Mouse (Mus musculus): ENCODE results near the gene Olfr806. TPM values are rescaled to one million over a fixed set of nuclear protein-coding genes. Genes with fewer than 3 reads are reported as not detected.

The Olfr806 gene
- total and polyA plus RNA-seq, 3 experiments: not detected

- in situ Hi-C loops (cut with MboI; ENCODE audit: low pct_ligation_motif_present, low pct_unique_long_range_greater_than_20kb, low sequenced_read_pairs): no loop called here
- H3K4me2 ChIP-seq (ENCODE audit: insufficient read depth, low read depth, poor library complexity, severe bottlenecking): no peak within 1 kb of the TSS
- no peak within 1 kb of the TSS for H3K27ac ChIP-seq (ENCODE audit: insufficient read depth, low read depth)
- TF ChIP-seq NRF1 (IDR thresholded peaks at IDR 0.05; ENCODE audit: low read depth, low read length) (no peak), USF2 (conservative IDR thresholded peaks at IDR 0.05; ENCODE audit: low read depth, low read length) (no peak), RCOR1 (conservative IDR thresholded peaks at IDR 0.05; ENCODE audit: low read depth, low read length) (no peak), TCF12 (IDR thresholded peaks at IDR 0.05; ENCODE audit: low read depth, low read length) (no peak)
- DNase-seq (ENCODE audit: extremely low read depth): no peak
- no peaks in the 10 kb centered on the region for H3K4me1 ChIP-seq (ENCODE audit: control insufficient read depth in 1 of 2, insufficient read depth in 2 of 2)
- no peaks in the 10 kb centered on the region for H3K27me3 ChIP-seq (replicated peaks)
- no peak within 1 kb of the TSS for H3K4me3 ChIP-seq (replicated peaks in 1 of 3; ENCODE audit: low read depth in 2 of 3, low read length in 2 of 3, poor library complexity in 1 of 3)
- no peaks in the 10 kb centered on the region for H3K9me3 ChIP-seq (replicated peaks; ENCODE audit: low read length)
- H3K79me2 ChIP-seq (replicated peaks; ENCODE audit: control insufficient read depth, extremely low read depth, insufficient read depth, poor library complexity, severe bottlenecking): no peaks in the 10 kb centered on the region
- no peaks in the 10 kb centered on the region for H3K36me3 ChIP-seq (replicated peaks in 1 of 2; ENCODE audit: control insufficient read depth in 1 of 2, insufficient read depth in 1 of 2, low read length in 1 of 2)
- dilution Hi-C loops (cut with MboI; ENCODE audit: extremely low pct_ligation_motif_present, extremely low pct_unique_long_range_greater_than_20kb, low sequenced_read_pairs): no loop called here
- H3K9ac ChIP-seq (ENCODE audit: insufficient read depth, low read depth): no peak within 1 kb of the TSS
Measured at GRCm38 (mm10) chr10:129688069-129688468, 53.7 kb downstream of the Olfr806 start, which contains the start of gene Olfr802. Gene Olfr802 (minus strand): TSS chr10:129688169.

Other genes starting within 250 kb of the Olfr806 start
Only the 20 nearest of the 27 such genes appear.
- not detected in 2 replicates for gene Olfr794, start 174.3 kb downstream of the Olfr806 start, total RNA-seq (2012; rRNA removed)
- gene Olfr794, start 174.3 kb downstream of the Olfr806 start, total RNA-seq (2014; rRNA removed): not detected in 2 replicates
- gene Olfr794, start 174.3 kb downstream of the Olfr806 start, polyA plus RNA-seq (2012; ENCODE audit: insufficient read length, low read depth): not detected in 2 replicates
- not detected in 2 replicates for gene Olfr796, start 129.4 kb downstream of the Olfr806 start, total RNA-seq (2012; rRNA removed)
- not detected in 2 replicates for gene Olfr796, start 129.4 kb downstream of the Olfr806 start, total RNA-seq (2014; rRNA removed)
- gene Olfr796, start 129.4 kb downstream of the Olfr806 start, polyA plus RNA-seq (2012; ENCODE audit: insufficient read length, low read depth): 0.07 TPM in 1 of 2 replicates, not detected in the other
- gene Olfr798, start 114.0 kb downstream of the Olfr806 start, total RNA-seq (2012; rRNA removed): not detected in 2 replicates
- gene Olfr798, start 114.0 kb downstream of the Olfr806 start, total RNA-seq (2014; rRNA removed): not detected in 2 replicates
- not detected in 2 replicates for gene Olfr798, start 114.0 kb downstream of the Olfr806 start, polyA plus RNA-seq (2012; ENCODE audit: insufficient read length, low read depth)
- gene Olfr799, start 104.4 kb downstream of the Olfr806 start, total RNA-seq (2012; rRNA removed): not detected in 2 replicates
- not detected in 2 replicates for gene Olfr799, start 104.4 kb downstream of the Olfr806 start, total RNA-seq (2014; rRNA removed)
- gene Olfr799, start 104.4 kb downstream of the Olfr806 start, polyA plus RNA-seq (2012; ENCODE audit: insufficient read length, low read depth): not detected in 2 replicates
- not detected in 2 replicates for gene Olfr800, start 84.2 kb downstream of the Olfr806 start, total RNA-seq (2012; rRNA removed)
- gene Olfr800, start 84.2 kb downstream of the Olfr806 start, total RNA-seq (2014; rRNA removed): not detected in 2 replicates
- not detected in 2 replicates for gene Olfr800, start 84.2 kb downstream of the Olfr806 start, polyA plus RNA-seq (2012; ENCODE audit: insufficient read length, low read depth)
- not detected in 2 replicates for gene Olfr801, start 68.1 kb downstream of the Olfr806 start, total RNA-seq (2012; rRNA removed)
- gene Olfr801, start 68.1 kb downstream of the Olfr806 start, total RNA-seq (2014; rRNA removed): not detected in 2 replicates
- not detected in 2 replicates for gene Olfr801, start 68.1 kb downstream of the Olfr806 start, polyA plus RNA-seq (2012; ENCODE audit: insufficient read length, low read depth)
- not detected in 2 replicates for gene Olfr802, start 53.8 kb downstream of the Olfr806 start, total RNA-seq (2012; rRNA removed)
- gene Olfr802, start 53.8 kb downstream of the Olfr806 start, total RNA-seq (2014; rRNA removed): not detected in 2 replicates
- not detected in 2 replicates for gene Olfr802, start 53.8 kb downstream of the Olfr806 start, polyA plus RNA-seq (2012; ENCODE audit: insufficient read length, low read depth)
- gene Olfr803, start 47.6 kb downstream of the Olfr806 start, total RNA-seq (2012; rRNA removed): not detected in 2 replicates
- gene Olfr803, start 47.6 kb downstream of the Olfr806 start, total RNA-seq (2014; rRNA removed): not detected in 2 replicates
- gene Olfr803, start 47.6 kb downstream of the Olfr806 start, polyA plus RNA-seq (2012; ENCODE audit: insufficient read length, low read depth): not detected in 2 replicates
- not detected in 2 replicates for gene Olfr804, start 38.7 kb downstream of the Olfr806 start, total RNA-seq (2012; rRNA removed)
- not detected in 2 replicates for gene Olfr804, start 38.7 kb downstream of the Olfr806 start, total RNA-seq (2014; rRNA removed)
- gene Olfr804, start 38.7 kb downstream of the Olfr806 start, polyA plus RNA-seq (2012; ENCODE audit: insufficient read length, low read depth): not detected in 2 replicates
- gene Olfr805, start 12.5 kb downstream of the Olfr806 start, total RNA-seq (2012; rRNA removed): not detected in 2 replicates
- not detected in 2 replicates for gene Olfr805, start 12.5 kb downstream of the Olfr806 start, total RNA-seq (2014; rRNA removed)
- gene Olfr805, start 12.5 kb downstream of the Olfr806 start, polyA plus RNA-seq (2012; ENCODE audit: insufficient read length, low read depth): not detected in 2 replicates
- not detected in 2 replicates for gene Olfr807, start 15.9 kb upstream of the Olfr806 start, total RNA-seq (2012; rRNA removed)
- not detected in 2 replicates for gene Olfr807, start 15.9 kb upstream of the Olfr806 start, total RNA-seq (2014; rRNA removed)
- not detected in 2 replicates for gene Olfr807, start 15.9 kb upstream of the Olfr806 start, polyA plus RNA-seq (2012; ENCODE audit: insufficient read length, low read depth)
- gene Olfr808, start 23.6 kb upstream of the Olfr806 start, total RNA-seq (2012; rRNA removed): not detected in 2 replicates
- gene Olfr808, start 23.6 kb upstream of the Olfr806 start, total RNA-seq (2014; rRNA removed): not detected in 2 replicates
- not detected in 2 replicates for gene Olfr808, start 23.6 kb upstream of the Olfr806 start, polyA plus RNA-seq (2012; ENCODE audit: insufficient read length, low read depth)
- gene Olfr809, start 32.7 kb upstream of the Olfr806 start, total RNA-seq (2012; rRNA removed): not detected in 2 replicates
- not detected in 2 replicates for gene Olfr809, start 32.7 kb upstream of the Olfr806 start, total RNA-seq (2014; rRNA removed)
- not detected in 2 replicates for gene Olfr809, start 32.7 kb upstream of the Olfr806 start, polyA plus RNA-seq (2012; ENCODE audit: insufficient read length, low read depth)
- gene Olfr810, start 53.0 kb upstream of the Olfr806 start, total RNA-seq (2012; rRNA removed): not detected in 2 replicates
- gene Olfr810, start 53.0 kb upstream of the Olfr806 start, total RNA-seq (2014; rRNA removed): not detected in 2 replicates
- gene Olfr810, start 53.0 kb upstream of the Olfr806 start, polyA plus RNA-seq (2012; ENCODE audit: insufficient read length, low read depth): not detected in 2 replicates
- not detected in 2 replicates for gene Olfr811, start 62.5 kb upstream of the Olfr806 start, total RNA-seq (2012; rRNA removed)
- gene Olfr811, start 62.5 kb upstream of the Olfr806 start, total RNA-seq (2014; rRNA removed): not detected in 2 replicates
- gene Olfr811, start 62.5 kb upstream of the Olfr806 start, polyA plus RNA-seq (2012; ENCODE audit: insufficient read length, low read depth): not detected in 2 replicates
- not detected in 2 replicates for gene Olfr812, start 104.2 kb upstream of the Olfr806 start, total RNA-seq (2012; rRNA removed)
- not detected in 2 replicates for gene Olfr812, start 104.2 kb upstream of the Olfr806 start, total RNA-seq (2014; rRNA removed)
- gene Olfr812, start 104.2 kb upstream of the Olfr806 start, polyA plus RNA-seq (2012; ENCODE audit: insufficient read length, low read depth): not detected in 2 replicates
- gene Olfr813, start 113.4 kb upstream of the Olfr806 start, total RNA-seq (2012; rRNA removed): not detected in 2 replicates
- gene Olfr813, start 113.4 kb upstream of the Olfr806 start, total RNA-seq (2014; rRNA removed): not detected in 2 replicates
- not detected in 2 replicates for gene Olfr813, start 113.4 kb upstream of the Olfr806 start, polyA plus RNA-seq (2012; ENCODE audit: insufficient read length, low read depth)
- gene Olfr814, start 137.9 kb upstream of the Olfr806 start, total RNA-seq (2012; rRNA removed): not detected in 2 replicates
- not detected in 2 replicates for gene Olfr814, start 137.9 kb upstream of the Olfr806 start, total RNA-seq (2014; rRNA removed)
- not detected in 2 replicates for gene Olfr814, start 137.9 kb upstream of the Olfr806 start, polyA plus RNA-seq (2012; ENCODE audit: insufficient read length, low read depth)
- not detected in 2 replicates for gene Olfr815, start 163.9 kb upstream of the Olfr806 start, total RNA-seq (2012; rRNA removed)
- not detected in 2 replicates for gene Olfr815, start 163.9 kb upstream of the Olfr806 start, total RNA-seq (2014; rRNA removed)
- gene Olfr815, start 163.9 kb upstream of the Olfr806 start, polyA plus RNA-seq (2012; ENCODE audit: insufficient read length, low read depth): not detected in 2 replicates
- gene Olfr816, start 173.7 kb upstream of the Olfr806 start, total RNA-seq (2012; rRNA removed): not detected in 2 replicates
- gene Olfr816, start 173.7 kb upstream of the Olfr806 start, total RNA-seq (2014; rRNA removed): not detected in 2 replicates
- not detected in 2 replicates for gene Olfr816, start 173.7 kb upstream of the Olfr806 start, polyA plus RNA-seq (2012; ENCODE audit: insufficient read length, low read depth)

Measured in CH12.LX (cell line).